Mouse (Mus musculus) limb, embryonic 13.5 days (tissue): ENCODE data around the gene Uqcr10. TPM values are rescaled to one million over a fixed set of nuclear protein-coding genes. Genes with fewer than 3 reads are reported as not detected.

Experiments used
- ATAC-seq: fragments of 200-750 bp; cut with Nextera tagmentation; 2 replicates; pipeline ENCODE4 v1.8.0; 2017; ENCODE audit warnings: low read depth, moderate number of reproducible peaks, moderate TSS enrichment; ENCODE audit not compliant: low FRiP score
- H3K27ac ChIP-seq: fragments of 300-500 bp; sonication (generic); 2 replicates; pipeline ENCODE4 v1.5.1; 2015; ENCODE audit warnings: inconsistent platforms, mild to moderate bottlenecking, moderate library complexity
- H3K27me3 ChIP-seq: fragments of 300-500 bp; sonication (generic); 2 replicates; pipeline ENCODE4 v1.6.1; 2015; ENCODE audit warnings: mild to moderate bottlenecking, inconsistent platforms
- H3K36me3 ChIP-seq: fragments of 300-500 bp; sonication (generic); 2 replicates; pipeline ENCODE4 v1.6.1; 2015; ENCODE audit warnings: inconsistent platforms, mild to moderate bottlenecking, moderate library complexity
- H3K4me1 ChIP-seq: fragments of 300-500 bp; sonication (generic); 2 replicates; pipeline ENCODE4 v1.6.1; 2015; ENCODE audit warnings: inconsistent platforms
- H3K4me2 ChIP-seq: fragments of 300-500 bp; sonication (generic); replicated peaks from 2 replicates; pipeline ENCODE4 v1.6.1; 2015; ENCODE audit warnings: inconsistent platforms, mild to moderate bottlenecking, moderate library complexity
- H3K4me3 ChIP-seq: fragments of 300-500 bp; sonication (generic); 2 replicates; pipeline ENCODE4 v1.5.1; 2015; ENCODE audit warnings: moderate library complexity, mild to moderate bottlenecking, inconsistent platforms
- H3K9ac ChIP-seq: fragments of 300-500 bp; sonication (generic); 2 replicates; pipeline ENCODE4 v1.6.1; 2015; ENCODE audit warnings: mild to moderate bottlenecking, inconsistent platforms
- H3K9me3 ChIP-seq: fragments of 300-500 bp; sonication (generic); 2 replicates; pipeline ENCODE4 v1.6.1; 2016; ENCODE audit warnings: inconsistent platforms
- WGBS: fragments of 180-500 bp; shearing (Covaris S2); methylation state at CpG from one replicate; pipeline ENCODE4 v1.1.7; 2015; 5-methylcytosine and 5-hydroxymethylcytosine counted together
- polyA plus RNA-seq: library from polyadenylated mRNA; unstranded; fragments of >200 nt; fragmentation: Nextera tagmentation; extraction: Ambion mirVana; gene quantifications from 2 replicates; pipeline ENCODE4 v1.2.1, GENCODE M21; 2015

Uqcr10 gene
- polyA plus RNA-seq, 1 experiment from 2014 or later, result 662 TPM

- Histone ChIP-seq H3K27ac (no peak overlapping the region), H3K36me3 (peaks cover 55% of the 10 kb centered on the region), H3K9ac (no peak overlapping the region), H3K9me3 (no peaks in the 10 kb centered on the region), H3K4me2 (no peak overlapping the region), H3K4me3 (no peak overlapping the region), H3K27me3 (no peaks in the 10 kb centered on the region), H3K4me1 (no peaks in the 10 kb centered on the region)
- 94% methylated on average over 11 of the region's 11 CpGs for WGBS
- no peak for ATAC-seq
Observed at GRCm38 (mm10) chr11:4662496-4662878, 41.7 kb downstream of the Uqcr10 start.

GRCm38 (mm10) chr11:4661871-4662495 lies 42.2 kb downstream of the Uqcr10 start:
- Histone ChIP-seq H3K9me3 (no peaks in the 10 kb centered on the region), H3K4me3 (no peak overlapping the region)

DNA sequence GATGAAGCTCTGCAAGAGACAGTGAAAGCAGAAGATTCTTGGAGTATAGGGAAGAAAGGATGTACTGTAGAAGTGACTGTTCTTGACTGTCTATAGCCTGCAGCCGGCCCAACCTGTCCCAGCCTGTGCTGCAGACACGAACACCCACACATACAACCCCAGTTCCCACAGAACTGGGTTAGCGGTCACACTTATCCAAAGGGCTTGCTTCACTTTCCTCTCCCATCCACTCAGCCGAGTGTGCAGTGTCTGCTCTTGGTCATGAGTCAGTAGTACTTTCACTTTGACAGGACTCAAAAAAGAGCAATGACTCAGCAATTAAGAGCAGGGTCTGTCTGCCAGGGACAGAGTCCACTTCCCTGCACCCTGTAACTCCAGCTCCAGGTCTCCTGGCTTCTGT lies 42.8 kb downstream of the Uqcr10 start:
- Histone ChIP-seq H3K27ac (no peak overlapping the region), H3K4me3 (no peak overlapping the region), H3K4me2 (no peak overlapping the region), H3K36me3 (peaks cover 62% of the 10 kb centered on the region), H3K4me1 (no peaks in the 10 kb centered on the region), H3K27me3 (no peaks in the 10 kb centered on the region), H3K9me3 (no peaks in the 10 kb centered on the region), H3K9ac (no peak overlapping the region)
- WGBS, result 83% methylated on average over 4 of the region's 4 CpGs
- ATAC-seq, result no peak

More at GRCm38 (mm10) chr11:4661871-4662495, 42.2 kb downstream of the Uqcr10 start:
- Histone ChIP-seq H3K9ac (no peak overlapping the region), H3K27ac (no peak overlapping the region), H3K27me3 (no peaks in the 10 kb centered on the region), H3K36me3 (peaks cover 60% of the 10 kb centered on the region), H3K4me2 (no peak overlapping the region), H3K4me1 (no peaks in the 10 kb centered on the region)
- WGBS, result 86% methylated on average over 10 of the region's 10 CpGs
- no peak for ATAC-seq

DNA sequence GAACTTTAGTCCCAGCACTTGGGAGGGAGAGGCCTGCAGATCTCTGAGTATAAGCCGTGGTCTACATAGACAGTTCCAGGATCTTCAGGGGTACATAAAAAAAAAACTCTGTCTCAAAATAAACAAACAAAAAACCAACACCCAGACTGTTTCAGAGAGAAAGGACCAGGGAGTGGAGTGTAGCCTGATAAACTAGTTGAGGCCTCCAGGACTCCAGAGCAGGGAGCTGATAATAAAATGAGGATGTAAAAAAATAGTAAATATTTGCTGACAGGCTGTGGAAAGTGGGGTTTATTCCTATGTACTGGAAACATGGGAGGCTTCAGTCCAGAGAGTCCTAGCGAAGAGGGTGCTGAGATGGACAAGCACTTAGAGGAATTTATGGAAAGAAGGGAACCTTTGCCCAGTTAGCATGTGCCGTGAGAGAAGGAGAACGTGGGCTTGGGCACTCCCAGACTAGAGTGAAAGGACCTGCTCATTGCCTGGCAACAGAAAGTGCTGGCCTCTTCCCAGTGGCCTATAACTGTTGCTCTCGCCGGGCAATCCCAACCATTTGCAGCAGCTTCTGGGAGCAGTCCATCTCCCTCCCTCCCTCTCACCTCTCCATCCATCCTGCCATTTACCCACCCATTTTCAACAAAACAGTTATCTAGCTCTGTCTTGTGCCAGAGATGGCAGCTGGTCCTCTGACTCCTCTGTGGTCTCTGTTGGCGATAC lies 43.7 kb downstream of the Uqcr10 start:
- Histone ChIP-seq H3K4me3 (no peak overlapping the region), H3K9ac (no peak overlapping the region), H3K27ac (no peak overlapping the region), H3K4me1 (no peaks in the 10 kb centered on the region), H3K4me2 (no peak overlapping the region), H3K27me3 (no peaks in the 10 kb centered on the region), H3K36me3 (peaks cover 70% of the 10 kb centered on the region), H3K9me3 (no peaks in the 10 kb centered on the region)
- ATAC-seq, result no peak
- WGBS, result 87% methylated on average over 7 of the region's 7 CpGs

GRCm38 (mm10) chr11:4659818-4660217 lies 44.3 kb downstream of the Uqcr10 start:
- no peak for ATAC-seq
- no peak overlapping the region for H3K4me3 ChIP-seq
- H3K9ac ChIP-seq, result no peak overlapping the region

More at GRCm38 (mm10) chr11:4659818-4660217, 44.3 kb downstream of the Uqcr10 start:
- WGBS, result 95% methylated on average over 1 of the region's 1 CpGs
- Histone ChIP-seq H3K4me2 (no peak overlapping the region), H3K27ac (no peak overlapping the region), H3K4me1 (no peaks in the 10 kb centered on the region), H3K27me3 (no peaks in the 10 kb centered on the region), H3K9me3 (no peaks in the 10 kb centered on the region), H3K36me3 (peaks cover 77% of the 10 kb centered on the region)

Other genes starting within 250 kb of the Uqcr10 start
- 27.6 and 30.4 TPM in 2 replicates for gene Mtmr3, start 109.5 kb downstream of the Uqcr10 start, polyA plus RNA-seq
- gene Gm11032, start 84.3 kb downstream of the Uqcr10 start, polyA plus RNA-seq, result not detected in 2 replicates
- gene Ascc2, start 66.6 kb downstream of the Uqcr10 start, polyA plus RNA-seq, result 31.0 and 33.5 TPM in 2 replicates
- gene Zmat5, start 336 bp upstream of the Uqcr10 start, polyA plus RNA-seq, result 63.4 and 65.3 TPM in 2 replicates
- gene Cabp7, start 42.4 kb upstream of the Uqcr10 start, polyA plus RNA-seq, result 0.13 and 0.23 TPM in 2 replicates
- gene Nf2, start 145.2 kb upstream of the Uqcr10 start, polyA plus RNA-seq, result 55.2 and 56.9 TPM in 2 replicates
- gene Nipsnap1, start 169.6 kb upstream of the Uqcr10 start, polyA plus RNA-seq, result 75.2 and 78.7 TPM in 2 replicates
- gene Thoc5, start 191.0 kb upstream of the Uqcr10 start, polyA plus RNA-seq, result 36.2 and 36.9 TPM in 2 replicates
- 0.08 and 0.18 TPM in 2 replicates for gene Nefh, start 243.7 kb upstream of the Uqcr10 start, polyA plus RNA-seq